Mouse (Mus musculus): ENCODE data around the gene Itih2.

Gene Itih2

GRCm38 (mm10) chr2:10118751-10119150, 12.4 kb downstream of the Itih2 start:
- DNase-seq (ENCODE audit: low spot score in 2 of 2) = no peak

GRCm38 (mm10) chr2:10108535-10109189, 22.5 kb downstream of the Itih2 start:
- no peak for DNase-seq (ENCODE audit: low spot score in 2 of 2)

GRCm38 (mm10) chr2:10101180-10101579, 30.0 kb downstream of the Itih2 start:
- peak in 1 of 2 experiments; percentile 22 for DNase-seq (ENCODE audit: low spot score in 2 of 2)

GRCm38 (mm10) chr2:10100471-10100870, 30.7 kb downstream of the Itih2 start:
- no peak for DNase-seq (ENCODE audit: low spot score in 2 of 2)

GRCm38 (mm10) chr2:10098598-10099215, 32.5 kb downstream of the Itih2 start:
- DNase-seq (ENCODE audit: low spot score in 2 of 2) = no peak

- DNase-seq (ENCODE audit: low spot score in 2 of 2) = no peak
These were observed 36.7 kb downstream of the Itih2 start for GRCm38 (mm10) chr2:10094327-10095100.

GRCm38 (mm10) chr2:10087256-10087850, 43.8 kb downstream of the Itih2 start:
- DNase-seq (ENCODE audit: low spot score in 2 of 2) = no peak

- DNase-seq (ENCODE audit: low spot score in 2 of 2) = no peak
These were observed 48.5 kb downstream of the Itih2 start for GRCm38 (mm10) chr2:10082737-10083136.

- DNase-seq (ENCODE audit: low spot score in 2 of 2) = no peak
These were observed 49.6 kb downstream of the Itih2 start for GRCm38 (mm10) chr2:10081453-10082080.

GRCm38 (mm10) chr2:10080310-10081010, 50.7 kb downstream of the Itih2 start, which contains the start of the genes Atp5c1 and Kin:
TSS of gene Atp5c1 (minus strand) at chr2:10080510.
TSS of gene Kin (plus strand) at chr2:10080593.
- DNase-seq (ENCODE audit: low spot score in 2 of 2) = peak; percentile 96

GRCm38 (mm10) chr2:10079745-10080309, 51.4 kb downstream of the Itih2 start:
- DNase-seq (ENCODE audit: low spot score in 2 of 2) = peak in 1 of 2 experiments; percentile 15

GRCm38 (mm10) chr2:10076675-10077074, 54.5 kb downstream of the Itih2 start:
- DNase-seq (ENCODE audit: low spot score in 2 of 2) = no peak

- DNase-seq (ENCODE audit: low spot score in 2 of 2) = no peak
These were observed 56.7 kb downstream of the Itih2 start for GRCm38 (mm10) chr2:10074470-10074869.

- no peak for DNase-seq (ENCODE audit: low spot score in 2 of 2)
These were observed 59.4 kb downstream of the Itih2 start for GRCm38 (mm10) chr2:10071751-10072150.

GRCm38 (mm10) chr2:10058836-10059235, 72.4 kb downstream of the Itih2 start:
- DNase-seq (ENCODE audit: low spot score in 2 of 2) = no peak

- no peak for DNase-seq (ENCODE audit: low spot score in 2 of 2)
These were observed 79.2 kb downstream of the Itih2 start for GRCm38 (mm10) chr2:10051996-10052395.

- DNase-seq (ENCODE audit: low spot score in 2 of 2) = no peak
These were observed 80.3 kb downstream of the Itih2 start for GRCm38 (mm10) chr2:10050878-10051277.

- DNase-seq (ENCODE audit: low spot score in 2 of 2) = no peak
These were observed 81.7 kb downstream of the Itih2 start for GRCm38 (mm10) chr2:10049456-10049855.

- peak; percentile 88 to 90 for DNase-seq (ENCODE audit: low spot score in 2 of 2)
These were observed 82.7 kb downstream of the Itih2 start, which contains the start of gene Taf3 for GRCm38 (mm10) chr2:10048461-10048860. TSS of gene Taf3 (minus strand) at chr2:10048596.

GRCm38 (mm10) chr2:10047758-10048436, 83.3 kb downstream of the Itih2 start:
- peak in 1 of 2 experiments; percentile 12 for DNase-seq (ENCODE audit: low spot score in 2 of 2)
